Mouse (Mus musculus) left cerebral cortex, adult 9 months (tissue): ENCODE measurements at regions not wholly inside any gene's neighbourhood (a gene's known extent, or its start where the extent isn't known, plus 50 kb on each side); places are given as distances from the start of the nearest gene placed in this dataset.

ENCODE experiments used
- DNase-seq, 2 experiments: peaks; one replicate each; pipeline ENCODE4 v3.0.0; 2022; ENCODE audit warnings: low spot score in 2 of 2

DNA sequence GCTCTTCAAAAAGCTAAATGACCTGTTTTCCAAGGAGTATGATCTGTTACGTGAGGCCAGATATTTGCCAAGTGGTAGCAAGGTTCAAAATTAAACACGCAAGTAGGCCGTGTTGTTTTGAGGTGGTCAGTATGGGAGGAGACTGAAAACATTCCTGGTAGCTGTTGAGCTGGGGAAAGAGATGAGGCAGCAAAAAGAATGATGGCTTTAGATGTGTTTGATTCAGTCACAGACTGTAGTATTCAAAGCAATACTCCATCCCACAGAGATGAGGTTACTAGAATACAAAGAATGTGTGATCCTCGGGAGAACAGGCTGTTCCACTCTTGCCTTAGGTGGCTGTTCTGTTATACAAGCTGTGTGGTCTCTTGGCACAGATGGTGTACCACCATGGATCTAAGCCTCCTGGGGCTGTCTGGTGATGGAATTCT lies 742.7 kb upstream of the Zeb2 start:
- no peak for DNase-seq

DNA sequence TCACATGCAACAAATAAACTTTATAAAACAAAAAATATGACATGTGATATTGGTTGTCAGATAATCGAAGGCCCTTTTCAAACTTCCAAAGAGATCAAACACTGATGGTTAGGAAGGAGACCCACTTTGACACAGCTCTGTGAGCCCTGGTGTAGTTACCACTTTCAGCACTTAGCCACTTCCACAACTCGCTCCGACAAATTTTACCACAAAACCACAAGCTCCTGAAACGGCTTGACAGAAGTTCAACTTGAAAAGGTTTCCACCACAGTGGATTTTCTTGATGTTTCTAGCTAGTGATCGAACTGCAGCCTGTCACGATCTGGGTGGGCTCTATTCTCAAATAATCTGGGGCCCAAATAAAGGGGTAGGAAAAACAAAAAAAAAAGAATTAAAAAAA lies 742.2 kb upstream of the Zeb2 start:
- DNase-seq: no peak

DNA sequence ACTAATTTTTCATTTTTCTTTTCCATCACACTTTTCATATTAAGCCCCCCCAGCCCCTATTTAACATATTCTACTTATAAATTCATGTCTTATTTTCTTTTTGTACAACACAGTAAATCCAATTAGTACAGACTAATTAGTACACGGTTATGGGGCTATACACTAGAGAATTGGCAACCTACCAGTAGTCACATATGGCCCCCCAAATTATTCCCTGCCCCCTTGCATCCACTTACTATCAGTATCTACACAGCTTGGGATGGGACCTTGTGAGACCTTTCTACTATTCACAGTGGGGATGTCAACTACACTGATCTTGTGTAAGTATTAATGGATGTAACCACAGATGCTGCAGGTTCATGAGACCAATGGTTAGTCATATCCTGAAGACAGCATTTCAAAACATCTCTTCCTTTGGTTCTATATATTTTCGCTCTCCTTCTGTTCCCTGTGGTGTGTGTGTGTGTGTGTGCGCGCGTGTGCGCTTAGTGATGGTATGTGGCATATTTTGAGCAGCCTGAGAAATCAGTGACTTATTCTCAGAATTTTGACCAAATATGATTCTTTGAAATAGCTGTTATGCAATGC lies 732.9 kb upstream of the Zeb2 start:
- no peak for DNase-seq

DNA sequence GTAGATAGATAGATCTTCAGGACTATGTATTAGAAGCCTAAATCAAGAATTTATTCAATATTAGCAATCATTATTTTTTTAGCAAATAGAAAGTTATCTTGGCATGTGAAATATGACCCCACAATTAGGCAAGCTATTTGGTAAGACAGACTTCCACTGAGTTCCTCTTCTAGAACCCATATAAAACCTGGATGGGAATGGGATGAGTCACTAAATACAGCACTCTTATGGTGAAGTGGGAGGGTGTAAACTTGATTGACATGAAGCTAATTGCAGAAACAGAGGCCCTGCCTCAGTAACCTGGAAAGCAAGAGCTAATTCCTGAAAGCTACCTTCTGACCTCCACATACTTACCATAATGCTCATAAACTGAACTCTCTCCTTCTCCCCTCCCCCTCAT lies 723.2 kb upstream of the Zeb2 start:
- DNase-seq: no peak

DNA sequence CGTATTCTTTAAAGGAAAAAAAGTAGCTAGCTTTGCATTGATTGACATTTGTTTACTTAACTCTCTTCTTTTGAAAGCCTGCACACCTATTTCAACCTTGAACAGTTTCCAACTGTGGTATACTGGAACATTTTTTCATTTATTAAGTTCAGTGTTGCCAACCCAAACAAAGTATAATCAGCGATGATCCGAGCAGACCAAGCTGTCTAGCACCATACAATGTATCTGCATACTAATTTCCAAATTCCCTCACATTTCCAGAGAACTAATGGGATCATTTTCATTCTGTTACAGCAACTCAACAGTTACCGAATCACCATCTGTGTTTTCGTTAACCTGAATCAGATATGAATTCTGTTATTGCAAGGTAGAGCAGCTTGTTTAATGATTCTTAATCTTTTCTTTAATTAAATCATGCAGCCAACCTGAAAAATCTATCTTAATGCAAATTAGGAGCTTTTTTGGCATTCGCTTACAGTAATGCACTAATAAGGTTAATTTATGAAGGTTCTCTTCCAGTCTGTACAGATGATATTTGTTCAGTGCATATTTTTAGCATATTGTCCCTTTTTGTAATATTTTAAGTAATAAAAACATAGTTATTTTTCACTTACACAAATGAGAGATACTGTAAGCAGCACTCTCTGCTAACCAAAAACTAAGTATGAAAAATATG lies 719.5 kb upstream of the Zeb2 start:
- no peak for DNase-seq

DNA sequence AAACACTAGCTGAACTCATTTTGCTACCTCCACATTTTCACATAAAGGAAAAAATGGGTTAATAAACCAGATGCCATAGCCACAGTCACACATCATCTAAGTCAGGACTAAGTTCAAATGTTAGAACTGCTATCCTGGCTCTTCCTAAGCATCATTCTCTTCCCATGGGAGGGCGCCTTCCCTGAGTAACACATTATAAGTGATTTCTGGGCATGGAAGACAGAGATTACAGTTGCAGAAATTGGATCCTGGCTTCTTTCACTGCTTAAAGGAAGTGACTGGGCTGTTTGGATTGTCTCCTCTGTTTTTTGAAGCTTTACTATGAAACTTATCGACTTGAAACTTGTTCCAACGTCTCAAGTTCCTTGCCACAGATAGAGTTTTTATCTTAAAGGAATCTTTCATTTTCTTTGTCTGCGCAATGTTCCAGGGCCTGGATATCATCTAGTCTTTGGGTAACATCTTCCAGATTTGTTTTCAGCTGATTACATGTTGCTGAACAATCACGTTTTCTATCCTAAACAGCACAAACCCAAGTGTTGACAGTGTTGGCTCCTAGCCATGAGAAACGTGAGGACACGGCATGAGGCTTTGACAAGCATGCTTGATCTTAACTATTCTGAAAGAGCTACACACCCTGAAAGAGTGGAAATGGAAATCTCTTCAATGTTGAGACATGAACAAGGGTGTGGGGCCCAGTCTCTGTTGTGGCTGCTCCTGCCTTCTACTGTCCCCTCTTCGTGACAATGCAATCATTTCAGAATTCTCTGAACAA lies 700.9 kb upstream of the Zeb2 start:
- no peak for DNase-seq

DNA sequence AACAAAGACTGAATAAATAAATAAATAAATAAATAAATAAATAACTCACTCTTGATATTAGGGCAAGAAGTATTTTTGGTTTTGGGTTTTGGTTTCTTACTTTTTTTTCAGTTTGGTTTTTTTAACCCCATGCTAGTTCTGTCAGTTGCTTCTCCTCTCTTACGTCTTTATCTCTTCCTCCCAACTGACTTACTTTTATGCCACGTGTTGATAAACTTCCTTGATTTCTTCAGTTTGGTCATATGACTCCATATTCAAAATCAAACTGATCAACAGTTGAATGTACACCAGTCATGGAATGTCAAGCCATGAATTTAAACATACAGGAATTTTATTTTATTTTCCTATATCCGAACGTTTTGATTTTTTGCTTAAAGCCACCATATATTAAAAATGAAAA lies 697.5 kb upstream of the Zeb2 start:
- no peak for DNase-seq

DNA sequence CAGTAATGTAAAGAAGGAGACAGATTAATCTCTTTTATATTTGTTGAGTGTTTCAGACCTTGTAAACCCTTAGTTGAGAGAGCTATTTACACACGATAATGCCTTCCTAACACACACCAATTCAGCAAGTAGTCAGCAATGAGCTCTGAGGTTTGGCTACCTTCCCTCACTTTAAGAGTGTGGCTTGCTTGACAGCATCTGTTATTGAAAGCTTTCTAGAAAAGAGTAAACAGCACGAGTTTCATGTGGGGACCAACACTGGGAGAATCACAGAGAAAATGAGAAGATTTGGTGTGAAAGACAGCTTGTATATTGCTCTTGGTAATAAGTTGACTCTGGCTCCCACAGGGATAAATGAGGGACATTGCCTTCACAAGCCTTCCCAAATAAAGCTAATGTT lies 688.1 kb upstream of the Zeb2 start:
- no peak for DNase-seq

DNA sequence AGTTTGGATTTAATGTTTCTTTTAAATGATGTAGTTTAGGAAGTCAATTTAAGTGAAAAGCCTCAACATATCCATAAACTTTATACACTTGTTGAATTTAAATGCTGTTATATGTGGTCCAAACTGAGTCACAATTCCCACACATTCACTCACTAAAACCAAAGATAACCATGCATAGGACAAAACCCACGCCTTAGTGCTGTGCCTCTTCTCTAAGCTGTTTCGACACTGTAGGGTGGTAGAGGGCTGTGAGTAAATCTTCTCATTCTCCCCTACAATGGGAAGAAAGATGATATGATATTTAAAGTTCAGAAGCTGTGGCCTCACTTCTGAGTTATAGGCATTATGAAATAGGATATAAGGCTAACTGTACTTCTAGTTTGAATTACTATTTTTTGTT lies 682.9 kb upstream of the Zeb2 start:
- no peak for DNase-seq

DNA sequence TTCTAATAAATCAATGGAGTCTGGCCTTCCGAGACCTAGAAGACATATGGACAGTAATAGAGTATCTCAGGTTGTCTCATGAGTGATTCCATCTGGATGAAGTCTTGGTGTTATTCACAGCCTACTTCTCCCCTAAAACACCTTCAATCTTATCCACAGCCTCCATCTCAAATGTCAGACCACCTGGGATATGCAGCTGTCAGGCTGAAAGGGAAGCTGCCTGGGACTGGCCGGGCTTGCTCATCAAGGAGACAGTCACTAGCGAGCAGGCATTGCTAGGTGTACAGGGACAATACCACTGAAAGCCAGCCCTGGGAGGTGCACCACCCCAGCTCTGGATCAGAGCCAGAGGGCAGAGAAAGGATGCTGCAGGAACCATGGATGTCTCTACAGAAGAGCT lies 676.4 kb upstream of the Zeb2 start:
- no peak for DNase-seq

DNA sequence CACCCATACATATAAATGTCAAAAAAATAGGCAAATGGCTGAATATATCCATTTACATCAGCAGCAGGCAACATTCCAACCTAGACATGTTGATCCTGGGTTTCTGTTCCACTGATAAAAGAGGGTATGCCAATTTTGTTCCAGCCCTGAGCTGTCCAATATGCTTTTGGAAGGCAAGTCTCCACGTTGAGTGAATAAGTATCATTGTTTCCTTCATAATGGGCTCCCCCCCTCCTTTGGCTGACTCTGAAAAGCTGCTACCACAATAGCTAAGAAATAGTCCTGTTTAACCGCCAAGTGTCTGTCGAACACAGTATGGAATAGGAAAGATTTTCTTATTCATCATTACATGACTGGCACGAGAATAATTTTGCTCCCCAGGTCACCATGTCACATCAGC lies 672.5 kb upstream of the Zeb2 start:
- DNase-seq: no peak

DNA sequence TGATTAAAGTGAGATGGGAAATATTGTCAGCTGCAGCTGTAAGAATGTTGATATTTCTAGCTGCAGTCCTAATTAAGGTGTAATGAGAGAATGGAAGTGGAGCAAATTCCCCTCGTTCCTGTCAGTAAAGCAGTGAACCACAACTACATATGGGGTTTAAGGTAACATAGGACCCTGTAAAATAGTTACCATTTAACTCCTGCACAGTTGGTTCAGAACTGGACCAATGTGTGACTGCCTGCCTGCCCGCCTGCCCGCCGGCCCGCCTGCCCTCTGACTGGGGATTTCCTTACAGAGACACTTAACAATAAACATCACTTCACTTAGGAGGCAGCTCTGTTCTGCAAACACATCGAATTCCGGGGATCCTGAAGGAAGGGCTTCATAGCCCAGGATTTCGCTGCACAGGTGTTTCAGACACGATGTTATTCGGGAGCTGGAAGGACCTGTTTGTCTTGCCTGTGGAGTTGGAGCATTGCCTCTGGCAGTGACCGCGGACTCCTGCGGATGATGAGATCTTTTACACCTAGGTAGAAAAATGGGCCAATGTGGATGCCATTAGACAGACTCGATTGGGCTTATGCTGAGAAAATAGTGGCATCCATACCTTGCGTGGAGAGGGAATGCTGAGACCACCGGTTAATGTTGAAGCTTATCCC lies 670.7 kb upstream of the Zeb2 start:
- no peak for DNase-seq

DNA sequence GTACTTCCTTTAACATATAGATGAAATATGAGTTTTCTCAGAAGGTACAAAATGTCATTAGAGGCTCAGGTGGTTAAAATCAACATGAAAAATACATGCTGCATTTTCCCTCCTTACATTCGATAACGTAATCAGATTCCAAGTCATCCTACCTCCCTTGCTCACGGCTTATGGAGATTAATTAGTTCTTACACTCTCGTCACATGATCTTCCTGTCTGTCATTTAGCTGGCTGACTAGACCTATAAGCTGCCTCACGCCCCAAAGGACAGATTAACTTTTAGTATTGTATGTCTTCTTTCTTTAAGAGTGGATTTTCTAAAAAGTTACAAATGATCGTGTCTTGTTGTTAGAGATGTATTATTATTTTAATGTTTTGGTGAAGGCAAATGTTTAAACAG lies 669.6 kb upstream of the Zeb2 start:
- DNase-seq: no peak

DNA sequence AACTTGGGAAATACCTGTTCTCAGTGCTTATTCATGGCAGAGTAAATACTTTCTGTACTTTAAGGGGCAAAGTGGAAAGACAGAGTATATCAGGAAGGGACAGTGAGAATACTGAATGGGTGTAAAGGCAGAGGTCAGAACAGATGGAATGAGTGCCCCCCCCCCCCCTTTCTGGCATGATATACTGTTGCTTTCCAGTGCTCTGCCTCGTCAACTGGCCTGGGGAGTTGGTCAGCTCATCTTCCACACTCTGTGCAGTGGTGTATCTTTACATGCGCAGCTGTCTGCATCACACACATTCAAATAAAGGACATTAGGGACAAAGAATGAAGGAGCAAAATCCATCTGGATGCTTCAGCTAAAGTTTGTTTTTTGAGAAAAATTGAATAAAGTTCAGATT lies 668.5 kb upstream of the Zeb2 start:
- no peak for DNase-seq

DNA sequence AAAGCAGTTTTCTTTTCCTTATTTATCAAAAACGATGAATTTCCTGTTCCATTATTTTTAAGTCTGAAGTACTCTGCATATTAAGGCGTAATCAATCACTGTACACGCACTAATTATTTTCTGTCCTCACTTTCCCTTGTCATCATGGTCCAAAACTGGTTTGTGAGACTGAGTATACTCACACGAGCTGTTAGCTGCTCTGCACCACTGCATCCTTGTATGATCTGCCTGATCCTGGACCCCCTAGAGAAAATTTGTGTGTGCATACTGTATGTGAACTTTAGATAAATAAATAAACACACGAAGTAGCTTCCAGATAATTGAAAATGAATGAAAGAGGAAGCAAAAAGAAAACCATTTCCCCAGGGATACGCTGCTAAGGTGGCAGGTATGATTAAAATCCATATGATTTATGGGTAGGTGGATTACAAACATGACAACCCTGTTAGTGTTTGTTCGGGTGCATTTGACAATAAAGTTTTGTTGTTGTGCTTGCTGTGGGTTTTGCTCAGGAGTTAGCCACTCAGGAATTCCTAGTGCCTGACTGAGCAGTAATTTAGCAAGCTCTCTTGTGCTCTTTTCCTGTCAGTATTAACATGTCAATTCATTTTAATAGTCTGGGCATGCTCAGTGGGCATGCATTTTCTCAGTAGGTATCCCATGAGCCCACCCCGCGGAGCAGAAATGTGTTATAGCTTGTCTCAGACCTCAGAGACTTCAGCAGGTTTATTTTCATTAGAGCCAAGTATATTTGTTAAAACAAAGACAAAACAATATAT lies 666.6 kb upstream of the Zeb2 start:
- no peak for DNase-seq

DNA sequence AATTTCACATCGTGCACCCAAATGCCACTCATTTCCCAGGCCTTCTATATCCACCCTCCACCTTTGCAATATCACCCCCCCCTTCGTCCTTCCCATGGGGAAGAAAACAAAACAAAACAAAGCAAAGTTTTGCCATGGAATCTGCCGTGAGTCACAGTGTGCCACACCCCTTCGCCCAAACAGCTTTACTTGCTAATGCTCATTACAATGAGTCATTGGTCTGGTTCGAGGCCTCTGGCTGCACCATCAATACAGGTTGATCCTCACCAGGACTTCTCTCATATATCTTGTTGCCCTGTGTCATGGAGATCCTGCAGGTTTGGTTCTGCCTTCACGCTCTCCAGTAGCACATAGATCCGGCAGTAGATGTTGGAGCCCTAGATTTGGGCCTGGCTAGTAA lies 660.3 kb upstream of the Zeb2 start:
- DNase-seq: no peak

DNA sequence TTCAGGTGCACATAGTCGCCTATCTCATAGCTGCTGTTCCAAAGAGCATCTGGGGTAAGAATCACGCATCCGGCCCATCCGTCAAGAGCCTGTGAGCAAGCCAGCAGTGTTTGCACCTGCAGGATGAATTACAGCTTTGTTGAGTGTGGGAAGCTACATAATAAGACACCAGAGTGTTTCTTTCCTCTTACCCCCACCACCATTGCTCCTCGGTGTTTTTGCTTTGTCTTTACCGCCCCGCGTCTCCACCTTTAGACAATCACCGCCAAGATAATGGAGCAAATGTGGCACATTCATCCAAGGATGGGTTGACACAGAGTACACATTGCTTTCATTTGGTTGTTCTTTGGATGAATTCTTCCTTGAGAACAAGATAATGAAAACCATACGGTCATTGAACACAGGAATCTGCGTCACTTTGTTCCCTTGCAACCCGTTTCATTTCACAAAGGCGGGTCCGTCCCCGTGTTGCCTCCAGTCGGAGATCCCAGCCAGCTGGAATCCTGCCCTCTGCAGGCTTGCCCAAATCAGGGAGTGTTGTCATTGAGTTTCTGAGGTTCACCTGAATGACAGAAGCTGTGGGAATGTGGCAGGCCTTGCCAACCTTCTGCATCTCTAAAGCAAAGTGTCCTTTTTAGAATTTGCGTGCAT lies 659.4 kb upstream of the Zeb2 start:
- no peak for DNase-seq

DNA sequence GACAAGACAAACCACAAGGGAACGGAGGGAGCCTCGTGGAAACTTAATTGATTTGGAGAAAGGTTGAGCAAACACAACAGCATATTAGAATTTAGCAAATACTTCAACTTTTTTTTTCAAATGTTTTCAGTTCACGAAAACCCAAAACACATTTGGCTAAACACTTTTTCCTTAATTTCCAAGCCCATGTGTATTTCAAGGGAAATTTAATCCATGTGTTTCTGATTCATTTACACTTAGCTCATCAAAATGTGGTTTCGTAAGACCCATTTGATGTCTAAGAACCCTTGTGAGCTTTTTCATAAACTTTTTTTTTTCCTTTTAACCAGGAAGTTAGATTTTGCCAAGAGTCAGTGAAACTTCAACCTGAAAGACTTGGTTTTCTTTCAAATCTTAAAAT lies 658.5 kb upstream of the Zeb2 start:
- no peak for DNase-seq

DNA sequence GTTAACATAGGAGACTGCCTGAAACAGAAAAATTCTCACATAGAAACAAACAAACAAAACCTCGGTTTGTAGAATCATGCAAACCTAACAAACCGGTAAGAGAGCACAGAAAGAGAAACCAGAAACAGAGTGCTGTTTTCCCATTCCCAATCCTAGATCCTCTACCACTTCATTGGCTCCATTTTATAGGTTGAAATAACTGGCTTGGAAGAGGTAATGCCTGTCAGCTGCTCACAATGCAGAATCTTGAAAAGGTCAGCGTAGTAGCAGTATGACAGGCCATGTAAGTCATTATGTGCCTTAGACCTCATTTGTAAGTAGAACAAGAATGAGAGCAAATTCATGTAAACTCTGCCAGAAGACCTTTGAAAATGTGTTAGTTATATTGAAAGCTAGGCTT lies 657.2 kb upstream of the Zeb2 start:
- no peak for DNase-seq

DNA sequence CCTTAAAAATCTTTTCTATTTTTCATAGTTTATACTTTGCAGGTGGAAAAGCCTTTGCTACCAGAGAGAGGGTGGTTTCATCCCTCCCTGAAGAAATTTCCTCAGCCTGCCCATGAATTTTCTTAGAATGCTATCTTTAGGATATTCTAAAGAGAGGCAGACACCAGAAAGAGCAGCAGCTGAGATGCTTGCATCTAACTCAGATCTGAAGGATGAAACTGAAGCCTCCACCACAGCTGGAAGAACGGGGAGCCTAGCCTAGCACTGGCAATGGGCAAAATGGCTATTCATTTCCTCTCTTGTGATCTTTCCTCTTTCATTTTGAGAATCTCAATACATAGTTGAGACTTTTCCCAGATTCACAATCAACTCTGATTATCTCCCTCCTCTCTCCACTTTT lies 640.0 kb upstream of the Zeb2 start:
- DNase-seq: peak; percentile 28 to 51

DNA sequence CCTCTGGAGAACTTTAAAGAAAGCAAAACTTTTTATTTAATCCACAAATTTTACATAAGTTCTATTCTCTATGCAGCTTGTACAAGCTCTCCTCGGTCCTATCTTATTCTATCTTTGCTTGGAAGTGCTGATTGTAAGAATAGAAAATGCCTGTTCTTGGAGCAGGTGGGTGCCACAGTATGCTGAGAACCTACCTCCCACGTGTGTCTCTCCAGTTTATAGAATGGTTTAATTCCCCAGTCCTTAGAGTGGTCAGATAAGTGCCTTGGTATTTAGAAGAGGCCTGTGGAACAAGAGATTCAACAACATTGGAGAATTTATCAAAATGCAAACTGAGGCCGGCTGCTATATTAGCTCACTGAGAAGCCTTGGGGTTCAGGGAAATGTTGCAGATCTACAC lies 639.2 kb upstream of the Zeb2 start:
- DNase-seq: no peak

DNA sequence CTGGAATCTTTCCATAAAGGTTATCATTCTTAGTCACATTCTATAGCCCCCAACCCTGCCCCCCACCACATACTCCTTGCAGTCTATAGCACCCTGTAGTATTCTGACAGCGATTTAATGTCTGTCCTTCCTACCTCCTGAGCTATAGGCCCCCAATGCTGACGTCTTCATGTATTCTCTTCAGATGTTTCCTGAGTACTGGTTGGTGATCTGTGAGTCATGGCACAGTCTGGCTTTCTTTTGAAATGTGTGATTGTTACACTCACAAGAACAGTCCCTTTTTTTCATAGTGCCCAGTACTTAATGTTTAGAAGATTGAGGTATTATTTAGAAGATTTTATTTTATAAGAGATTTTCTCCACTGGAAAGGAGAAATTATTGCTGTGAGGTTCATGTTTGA lies 634.6 kb upstream of the Zeb2 start:
- DNase-seq: no peak
